ENCODE assay signal across 22 mouse cellular contexts in the genomic region with DNA sequence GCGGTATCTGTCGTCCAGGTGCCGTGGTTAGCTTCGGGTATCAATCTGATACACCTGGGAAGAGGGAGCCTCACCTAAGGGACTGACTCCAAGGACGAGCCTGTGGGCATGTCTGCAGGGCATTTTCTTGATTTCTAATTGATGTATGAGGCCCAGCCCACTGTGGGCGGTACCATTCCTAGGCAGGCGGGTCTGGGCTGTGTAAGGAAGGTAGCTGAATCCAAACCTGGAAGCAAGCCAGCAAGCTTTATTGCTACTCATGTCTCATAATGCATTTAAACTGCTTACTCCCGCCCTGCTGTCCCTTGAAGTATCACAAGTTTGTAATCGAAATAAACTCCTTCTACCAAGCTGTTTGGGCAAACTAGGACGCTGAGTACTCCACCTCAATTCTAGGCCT. TPM values are rescaled to one million over a fixed set of nuclear protein-coding genes. Genes with fewer than 3 reads are reported as not detected.
DNase-seq lines count a peak whose midpoint lies in the region; TF ChIP-seq lines count a peak whose summit lies in the region.
"Had no signal": no experiment of that assay in that cellular context is flagged by ENCODE, and none has a peak within 500 bp of the region (broad histone marks: within the 10 kb centered on the region; RNA-seq: fewer than 3 reads in every experiment).

No protein-coding gene starts in this region.

- no peak overlapping the region for H3K27ac ChIP-seq in gastrocnemius, adult 2 months
- H3K27ac ChIP-seq: embryonic facial prominence, embryonic 12.5 days; embryonic facial prominence, embryonic 15.5 days; heart, embryonic 13.5 days; hindbrain, embryonic 14.5 days; hindbrain, postnatal 0 days had no signal

- 52% methylated on average over 10 of the region's 10 CpGs for WGBS in large intestine, adult 2 months

- no peak overlapping the region for H3K4me3 ChIP-seq in gastrocnemius, adult 2 months
- H3K4me3 ChIP-seq: embryonic facial prominence, embryonic 12.5 days; embryonic facial prominence, embryonic 15.5 days; heart, embryonic 13.5 days had no signal

- intact Hi-C loops in gastrocnemius, adult 2 months (cut with DNase I): no loop called here

- no peak for TF ChIP-seq CTCF in gastrocnemius, adult 2 months (IDR thresholded peaks at IDR 0.05)

- DNase-seq in gastrocnemius, adult 2 months: peak; percentile 10
- DNase-seq in gastrocnemius, postnatal 25 days: no peak
- DNase-seq in urinary bladder, adult 2 months (ENCODE audit: low spot score): peak; percentile 11
- DNase-seq in urinary bladder, postnatal 4 days (ENCODE audit: low spot score in 2 of 2): no peak
- peak; percentile 73 for DNase-seq in large intestine, adult 2 months (ENCODE audit: low read depth, low spot score)
- DNase-seq in cerebellum, adult 18-20 months: no peak
- DNase-seq in frontal cortex, postnatal 25 days (ENCODE audit: low spot score in 2 of 2): no peak
- DNase-seq: adrenal gland, postnatal 10 days; adrenal gland, postnatal 36 days; cerebellum, adult 2 months; cerebellum, adult 9-11 months; forebrain, postnatal 0 days; gastrocnemius, postnatal 10 days; heart, adult 18-20 months; heart, postnatal 14 days; heart, postnatal 4 days had no signal

RNA-seq across cellular contexts. Expression of a gene that starts 10.5 kb away (rescaled TPM):
- 10 to 100 TPM; 64.1 to 69.2 TPM for total RNA-seq in gastrocnemius, adult 2 months (2021)
- 10 to 100 TPM; 61.8 to 62.6 TPM for total RNA-seq in gastrocnemius, postnatal 25 days (2021)
- polyA plus RNA-seq in urinary bladder, adult 2 months (2012; rRNA removed): 141 and 146 TPM in 2 replicates
- 94.0 and 112 TPM in 2 replicates for polyA plus RNA-seq in large intestine, adult 2 months (2012; rRNA removed)

RNA-seq across cellular contexts. Expression of a gene that starts 53.1 kb away (rescaled TPM):
- under 1 TPM; 0.18 to 0.28 TPM for total RNA-seq in gastrocnemius, adult 2 months (2021)
- under 1 TPM; 0.21 to 0.36 TPM for total RNA-seq in gastrocnemius, postnatal 25 days (2021)
- polyA plus RNA-seq in urinary bladder, adult 2 months (2012; rRNA removed): 1.9 and 3.4 TPM in 2 replicates
- 7.0 and 8.8 TPM in 2 replicates for polyA plus RNA-seq in large intestine, adult 2 months (2012; rRNA removed)
- polyA plus RNA-seq: Patski had no signal

Comparison
In these comparisons a context has a peak if more than half of its experiments do, and no peak if none do; other contexts are left out.
1. DNase-seq: peak in gastrocnemius, adult 2 months (single experiment), urinary bladder, adult 2 months (single experiment) and large intestine, adult 2 months (single experiment); none in gastrocnemius, postnatal 25 days (single experiment), urinary bladder, postnatal 4 days (0 of 2), cerebellum, adult 18-20 months (0 of 2) and frontal cortex, postnatal 25 days (0 of 2).